Mouse (Mus musculus) thymus, postnatal 0 days (tissue): ENCODE measurements around the gene Homer3. TPM values are rescaled to one million over a fixed set of nuclear protein-coding genes. Genes with fewer than 3 reads are reported as not detected.

Experiments used
- DNase-seq: peaks from one replicate; pipeline ENCODE4 v3.0.0-alpha.2; 2015; ENCODE audit warnings: low spot score
- polyA plus RNA-seq: library from polyadenylated mRNA; unstranded; fragments of >200 nt; fragmentation: Nextera tagmentation; extraction: Ambion mirVana; gene quantifications from 2 replicates; pipeline ENCODE4 v1.2.1, GENCODE M21; 2015

Homer3 gene
- polyA plus RNA-seq, 1 experiment from 2014 or later = 26.9 TPM

GRCm38 (mm10) chr8:70283136-70284077, 780 bp downstream of the Homer3 start:
- DNase-seq = no peak

GRCm38 (mm10) chr8:70284421-70284820, 1.8 kb downstream of the Homer3 start:
- DNase-seq = no peak

DNA sequence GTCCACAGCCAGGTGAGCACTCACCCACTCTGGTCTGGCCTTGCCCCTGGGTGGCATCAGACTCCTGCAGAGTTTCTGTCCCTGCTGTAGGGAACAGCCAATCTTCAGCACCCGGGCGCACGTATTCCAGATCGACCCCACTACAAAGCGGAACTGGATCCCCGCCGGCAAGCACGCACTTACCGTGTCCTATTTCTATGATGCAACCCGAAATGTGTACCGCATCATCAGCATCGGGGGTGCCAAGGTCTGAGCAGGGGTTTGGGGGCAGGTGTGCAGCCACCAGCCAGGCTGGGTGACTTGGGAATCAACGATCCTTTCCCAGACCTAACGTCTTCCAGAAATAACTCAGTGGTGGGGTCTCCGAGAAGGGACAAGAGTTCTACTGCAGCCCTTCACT, 2.7 kb downstream of the Homer3 start:
- DNase-seq = no peak

DNA sequence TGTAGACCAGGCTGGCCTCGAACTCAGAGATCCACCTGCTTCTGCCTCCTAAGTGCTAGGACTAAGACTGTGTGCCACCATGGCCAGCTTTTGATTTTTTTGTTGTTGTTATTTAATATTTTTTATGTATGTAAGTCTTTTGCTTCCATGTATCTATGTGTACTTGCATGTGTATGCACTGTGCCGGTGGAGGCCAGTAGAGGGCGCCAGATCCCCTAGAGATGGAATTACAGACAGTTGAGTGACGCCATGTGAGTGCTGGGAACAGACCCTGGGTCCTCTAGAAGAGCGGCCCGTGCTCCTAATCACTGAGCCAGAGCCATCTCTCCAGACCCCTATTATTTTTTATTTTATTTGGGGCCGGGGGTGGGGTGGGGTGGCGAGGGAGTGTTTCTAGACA, 4.1 kb downstream of the Homer3 start:
- no peak for DNase-seq

DNA sequence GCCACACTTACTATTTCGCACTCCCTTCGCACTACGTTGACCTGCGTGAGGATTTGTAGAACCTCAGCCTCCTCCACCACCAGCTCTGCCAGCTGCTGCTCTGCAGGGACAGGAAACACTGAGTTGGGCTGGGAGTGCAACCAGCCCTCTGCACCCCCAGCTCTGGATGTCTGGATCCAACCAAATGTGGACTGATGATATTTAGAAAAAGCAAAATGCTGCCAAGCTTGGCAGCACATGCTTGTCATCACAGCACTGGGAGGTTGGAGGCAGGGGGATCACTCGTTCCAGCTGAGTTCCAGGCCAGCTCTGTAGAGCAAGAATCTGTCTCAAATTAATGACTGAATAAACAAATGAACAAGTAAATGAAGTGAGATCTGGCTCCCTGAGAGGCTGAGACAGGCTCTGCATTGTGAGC, 11.4 kb downstream of the Homer3 start:
- no peak for DNase-seq

DNA sequence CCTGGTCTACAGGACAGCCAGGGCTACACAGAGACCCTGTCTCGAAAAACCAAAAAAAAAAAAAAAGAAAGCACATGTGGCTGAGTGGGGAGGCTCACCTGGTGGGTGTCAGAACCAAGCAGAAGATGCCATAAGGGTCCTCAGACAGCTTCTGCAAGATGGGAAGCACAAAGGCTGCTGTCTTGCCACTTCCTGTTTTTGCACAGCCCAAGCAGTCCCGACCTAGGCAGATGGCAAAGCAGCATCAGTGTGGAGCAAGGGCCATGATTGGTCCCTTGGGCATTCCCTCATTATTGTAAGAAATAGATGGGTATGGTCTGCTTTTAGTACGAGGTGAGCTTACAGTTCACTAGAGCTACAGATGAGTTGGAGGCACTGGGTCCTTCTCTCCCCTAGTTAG, 18.3 kb downstream of the Homer3 start:
- no peak for DNase-seq

GRCm38 (mm10) chr8:70302358-70302890, 19.8 kb downstream of the Homer3 start, which contains the start of the genes Ddx49 and Cope:
Gene Ddx49, minus strand, starts transcription at chr8:70302489.
Gene Cope, plus strand, starts transcription at chr8:70302518.
- DNase-seq = peak; percentile 94

DNA sequence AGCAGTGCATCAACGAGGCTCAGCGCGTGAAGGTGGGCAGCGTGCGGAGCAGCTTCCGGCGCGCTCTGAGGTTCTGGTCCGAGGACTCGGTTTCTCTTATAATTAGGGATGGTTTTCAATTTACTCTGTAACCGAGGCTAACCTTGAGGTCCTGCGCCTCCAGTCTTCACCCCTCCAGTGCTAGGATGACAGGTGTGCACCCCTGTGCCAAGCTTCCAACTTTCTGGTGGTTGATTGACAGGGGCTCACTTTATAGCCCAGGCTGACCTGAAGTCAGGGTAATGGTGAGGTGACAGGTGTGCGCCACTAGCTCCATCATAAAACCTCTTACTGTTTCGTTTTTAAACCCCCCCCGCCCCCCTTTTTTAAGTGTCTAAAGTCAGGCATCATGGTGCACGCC, 20.3 kb downstream of the Homer3 start:
- no peak for DNase-seq

GRCm38 (mm10) chr8:70309311-70309710, 26.7 kb downstream of the Homer3 start:
- DNase-seq = peak; percentile 35

GRCm38 (mm10) chr8:70313399-70313798, 30.8 kb downstream of the Homer3 start:
- no peak for DNase-seq

- peak; percentile 64 for DNase-seq
These were observed 33.2 kb downstream of the Homer3 start, which contains the start of gene Cers1 for GRCm38 (mm10) chr8:70315624-70316510. Gene Cers1, plus strand, starts transcription at chr8:70315775.

DNA sequence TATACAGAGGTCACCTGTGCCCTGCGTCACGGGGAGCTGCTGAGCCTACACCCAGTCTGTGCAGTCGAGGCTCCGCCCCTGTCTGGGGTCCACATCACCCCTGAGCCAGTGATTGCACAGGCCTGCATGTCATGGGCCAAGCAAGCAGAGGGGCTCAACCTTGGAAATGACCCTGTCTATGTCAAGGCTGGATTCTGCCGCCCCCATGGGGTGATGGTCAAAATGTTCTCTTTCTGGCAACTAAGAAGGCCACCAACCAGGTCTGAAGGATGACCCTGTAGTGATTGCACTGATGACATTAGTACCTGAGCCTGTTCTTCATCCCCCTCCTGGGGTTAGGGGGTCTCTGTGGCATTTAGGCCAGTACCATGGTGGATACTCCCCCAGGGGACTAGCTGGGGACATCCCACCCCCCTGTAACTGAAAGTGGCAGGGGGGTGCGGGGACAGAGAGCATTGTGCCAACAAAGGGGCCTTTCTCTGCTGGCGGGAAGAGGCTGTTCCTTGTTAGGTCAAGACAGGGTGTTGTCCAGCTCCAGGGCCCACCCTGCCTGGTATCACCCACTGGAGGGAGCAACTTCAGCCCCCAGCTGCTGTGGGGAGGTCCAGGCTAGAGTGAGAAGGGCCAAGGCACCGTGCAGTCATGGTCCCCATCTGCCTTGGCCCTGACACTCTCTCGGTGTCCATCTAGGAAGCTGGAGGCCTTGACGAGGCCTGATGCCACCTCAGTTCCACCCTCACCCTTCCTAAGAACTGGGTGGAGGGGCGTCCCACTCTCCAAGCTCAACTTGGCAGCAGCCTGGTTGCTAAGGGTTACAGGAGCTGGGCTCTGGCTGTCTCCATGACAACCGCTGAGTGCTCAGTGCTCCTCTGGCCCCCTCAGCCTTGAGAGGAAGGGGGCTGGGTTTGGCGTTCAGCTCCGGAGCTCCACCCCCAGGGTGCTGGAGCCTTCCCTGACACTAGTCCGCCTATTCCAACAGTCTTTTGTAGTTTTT, 34.2 kb downstream of the Homer3 start:
- DNase-seq = peak; percentile 25

DNA sequence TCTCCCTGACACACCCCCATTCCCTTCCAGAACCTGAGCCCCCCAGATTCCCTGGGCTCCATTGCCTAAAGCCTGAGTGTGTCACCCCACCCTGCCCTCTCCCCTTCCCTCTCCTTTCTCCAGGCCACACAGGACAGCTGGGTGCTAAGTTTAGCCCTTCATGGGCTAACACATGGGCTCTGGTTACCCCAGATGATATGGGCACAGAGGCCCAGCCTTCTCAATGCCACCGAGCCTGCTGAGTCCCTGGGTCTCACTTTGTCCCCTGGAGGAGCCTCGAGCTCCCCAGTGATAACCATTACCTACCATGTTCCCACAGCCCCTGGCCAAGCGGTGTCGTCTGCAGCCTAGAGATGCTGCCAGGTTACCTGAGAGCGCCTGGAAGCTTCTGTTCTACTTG, 35.2 kb downstream of the Homer3 start:
- DNase-seq = no peak

- no peak for DNase-seq
These were observed 41.1 kb downstream of the Homer3 start for GRCm38 (mm10) chr8:70323716-70324115.

GRCm38 (mm10) chr8:70327512-70327911, 44.9 kb downstream of the Homer3 start:
- DNase-seq = no peak

- DNase-seq = no peak
These were observed 46.7 kb downstream of the Homer3 start, which contains the start of gene Gdf1 for GRCm38 (mm10) chr8:70329124-70329834. Gene Gdf1, plus strand, starts transcription at chr8:70329817.

DNA sequence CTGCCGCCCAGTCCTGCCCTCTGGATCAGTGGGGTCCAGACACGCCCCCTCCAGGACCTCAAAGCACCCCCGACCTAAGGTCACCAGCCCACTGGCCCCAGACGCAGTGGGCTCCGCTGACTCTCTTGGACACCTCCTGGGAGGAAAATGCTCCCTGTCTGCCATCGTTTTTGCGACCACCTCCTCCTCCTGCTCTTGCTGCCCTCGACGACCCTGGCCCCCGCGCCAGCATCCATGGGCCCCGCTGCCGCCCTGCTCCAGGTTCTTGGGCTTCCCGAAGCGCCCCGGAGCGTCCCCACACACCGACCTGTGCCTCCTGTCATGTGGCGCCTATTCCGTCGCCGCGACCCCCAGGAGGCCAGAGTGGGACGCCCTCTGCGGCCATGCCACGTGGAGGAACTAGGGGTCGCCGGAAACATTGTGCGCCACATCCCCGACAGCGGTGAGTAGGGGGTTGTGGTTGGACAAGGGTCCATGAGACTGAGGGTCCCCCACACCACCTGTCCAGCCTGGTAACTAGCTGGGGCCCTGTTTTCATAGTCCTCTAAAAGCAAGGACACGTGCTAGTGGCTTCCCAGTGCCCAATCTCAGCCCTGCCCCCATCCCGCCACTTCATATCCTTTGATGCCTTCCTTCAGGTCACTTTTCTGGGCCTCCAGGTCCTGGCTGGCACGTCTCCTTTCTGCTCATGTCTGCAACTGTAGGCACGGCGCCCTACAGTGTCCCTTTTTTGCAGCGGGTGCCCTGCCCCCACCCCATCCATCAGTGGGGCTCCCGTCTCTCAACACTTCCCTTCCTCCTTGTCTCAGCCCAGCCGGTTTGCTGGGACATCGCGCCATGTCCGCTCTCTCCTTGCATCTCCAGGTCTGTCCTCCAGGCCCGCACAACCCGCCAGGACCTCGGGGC, 47.5 kb downstream of the Homer3 start:
- no peak for DNase-seq

- DNase-seq = no peak
These were observed 48.2 kb downstream of the Homer3 start for GRCm38 (mm10) chr8:70330741-70331364.
